Mouse (Mus musculus): ENCODE results near the gene Gm37240. TPM values are rescaled to one million over a fixed set of nuclear protein-coding genes. Genes with fewer than 3 reads are reported as not detected.
A peak's percentile ranks its signal among the peaks of the same experiment; 100 is the strongest.
"Not testable (repeated sequence)": the region's sequence is repeated elsewhere in the genome, so short reads cannot be mapped to it uniquely, and the experiment has no call there.

The Gm37240 gene
- total RNA-seq, 1 experiment from 2014 or later: not detected

- 0 out of 2 replicates have a peak, but pooled peaks have one; percentile 7 for ATAC-seq (replicated peaks; ENCODE audit: insufficient number of reproducible peaks, low FRiP score, low TSS enrichment, poor library complexity, severe bottlenecking)
These were observed 1221.9 kb downstream of the Gm37240 start for GRCm38 (mm10) chr3:84665255-84666073.

GRCm38 (mm10) chr3:84664686-84665085 is 1222.6 kb downstream of the Gm37240 start:
- ATAC-seq (replicated peaks; ENCODE audit: insufficient number of reproducible peaks, low FRiP score, low TSS enrichment, poor library complexity, severe bottlenecking): no peak

GRCm38 (mm10) chr3:84663858-84664257 is 1223.5 kb downstream of the Gm37240 start:
- ATAC-seq (replicated peaks; ENCODE audit: insufficient number of reproducible peaks, low FRiP score, low TSS enrichment, poor library complexity, severe bottlenecking): no peak

GRCm38 (mm10) chr3:84663079-84663478 is 1224.2 kb downstream of the Gm37240 start:
- ATAC-seq (replicated peaks; ENCODE audit: insufficient number of reproducible peaks, low FRiP score, low TSS enrichment, poor library complexity, severe bottlenecking): no peak

- ATAC-seq (replicated peaks; ENCODE audit: insufficient number of reproducible peaks, low FRiP score, low TSS enrichment, poor library complexity, severe bottlenecking): no peak
These were observed 1226.9 kb downstream of the Gm37240 start for GRCm38 (mm10) chr3:84660380-84660779.

GRCm38 (mm10) chr3:84658872-84659271 is 1228.4 kb downstream of the Gm37240 start:
- no peak for ATAC-seq (replicated peaks; ENCODE audit: insufficient number of reproducible peaks, low FRiP score, low TSS enrichment, poor library complexity, severe bottlenecking)

GRCm38 (mm10) chr3:84658017-84658416 is 1229.3 kb downstream of the Gm37240 start:
- no peak for ATAC-seq (replicated peaks; ENCODE audit: insufficient number of reproducible peaks, low FRiP score, low TSS enrichment, poor library complexity, severe bottlenecking)

- ATAC-seq (replicated peaks; ENCODE audit: insufficient number of reproducible peaks, low FRiP score, low TSS enrichment, poor library complexity, severe bottlenecking): 0 out of 2 replicates have a peak, but pooled peaks have one; percentile 20
These were observed 1230.1 kb downstream of the Gm37240 start for GRCm38 (mm10) chr3:84657240-84657639.

GRCm38 (mm10) chr3:84655785-84656150 is 1231.5 kb downstream of the Gm37240 start:
- not testable (repeated sequence) for ATAC-seq (replicated peaks; ENCODE audit: insufficient number of reproducible peaks, low FRiP score, low TSS enrichment, poor library complexity, severe bottlenecking)

- ATAC-seq (replicated peaks; ENCODE audit: insufficient number of reproducible peaks, low FRiP score, low TSS enrichment, poor library complexity, severe bottlenecking): no peak
These were observed 1232.2 kb downstream of the Gm37240 start for GRCm38 (mm10) chr3:84654900-84655784.

GRCm38 (mm10) chr3:84654246-84654826 is 1233.0 kb downstream of the Gm37240 start:
- ATAC-seq (replicated peaks; ENCODE audit: insufficient number of reproducible peaks, low FRiP score, low TSS enrichment, poor library complexity, severe bottlenecking): no peak

- 0 out of 2 replicates have a peak, but pooled peaks have one; percentile 45 for ATAC-seq (replicated peaks; ENCODE audit: insufficient number of reproducible peaks, low FRiP score, low TSS enrichment, poor library complexity, severe bottlenecking)
These were observed 1233.6 kb downstream of the Gm37240 start for GRCm38 (mm10) chr3:84653557-84654245.

- no peak for ATAC-seq (replicated peaks; ENCODE audit: insufficient number of reproducible peaks, low FRiP score, low TSS enrichment, poor library complexity, severe bottlenecking)
These were observed 1234.4 kb downstream of the Gm37240 start for GRCm38 (mm10) chr3:84652643-84653556.

- ATAC-seq (replicated peaks; ENCODE audit: insufficient number of reproducible peaks, low FRiP score, low TSS enrichment, poor library complexity, severe bottlenecking): no peak
These were observed 1237.6 kb downstream of the Gm37240 start for GRCm38 (mm10) chr3:84649578-84650327.

GRCm38 (mm10) chr3:84648069-84648468 is 1239.2 kb downstream of the Gm37240 start:
- ATAC-seq (replicated peaks; ENCODE audit: insufficient number of reproducible peaks, low FRiP score, low TSS enrichment, poor library complexity, severe bottlenecking): not testable (repeated sequence)

- ATAC-seq (replicated peaks; ENCODE audit: insufficient number of reproducible peaks, low FRiP score, low TSS enrichment, poor library complexity, severe bottlenecking): 0 out of 2 replicates have a peak, but pooled peaks have one; percentile 35
These were observed 1239.7 kb downstream of the Gm37240 start for GRCm38 (mm10) chr3:84647616-84648015.

GRCm38 (mm10) chr3:84646331-84646845 is 1240.9 kb downstream of the Gm37240 start:
- ATAC-seq (replicated peaks; ENCODE audit: insufficient number of reproducible peaks, low FRiP score, low TSS enrichment, poor library complexity, severe bottlenecking): no peak

Data from monocyte, adult 5-6 weeks (primary cell).